Mouse (Mus musculus): ENCODE measurements around the gene Slc12a3.

DNA sequence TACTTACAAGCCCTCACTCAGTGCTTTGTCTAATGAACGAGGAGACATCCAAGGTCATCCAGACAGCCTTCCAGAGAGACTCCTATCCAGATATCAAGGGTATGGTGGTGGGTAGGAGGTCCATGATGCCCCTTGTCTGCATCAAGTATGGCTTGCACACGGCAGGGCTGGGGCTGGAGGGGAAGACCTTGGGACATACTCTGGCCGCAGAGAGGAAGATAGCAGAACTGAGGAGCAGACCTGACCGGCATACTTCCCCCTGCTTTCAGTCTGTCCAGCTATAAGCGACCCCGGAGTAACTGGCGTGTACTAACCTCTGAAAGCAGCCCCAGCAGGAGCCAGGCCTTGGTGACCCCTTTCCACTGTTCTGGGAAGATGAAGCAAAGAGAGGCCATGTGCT lies 80.5 kb downstream of the Slc12a3 start:
- no peak for TF ChIP-seq CTCF (IDR thresholded peaks at IDR 0.05; ENCODE audit: low read depth, low read length)
- no peak for TF ChIP-seq TAL1 (conservative IDR thresholded peaks at IDR 0.05; ENCODE audit: low read depth, low read length)
- TF ChIP-seq POLR2AphosphoS5 (IDR thresholded peaks at IDR 0.05; ENCODE audit: insufficient replicate concordance, low read depth, low read length), result no peak
- no peak for TF ChIP-seq GATA1 (IDR thresholded peaks at IDR 0.05; ENCODE audit: borderline replicate concordance, low read length)
- no peak for TF ChIP-seq GATA2 (IDR thresholded peaks at IDR 0.05; ENCODE audit: borderline replicate concordance, low read depth, low read length)

All from G1E (cell line).